Mouse (Mus musculus) macrophage (primary cell): ENCODE data around the gene Pik3r2. TPM values are rescaled to one million over a fixed set of nuclear protein-coding genes. Genes with fewer than 3 reads are reported as not detected.
A peak's percentile ranks its signal among the peaks of the same experiment; 100 is the strongest.

Experiments used
- H3K27ac ChIP-seq: fragments of 350-480 bp; formaldehyde crosslinking; 2 replicates; pipeline ENCODE4 v1.9.0; 2021
- H3K36me3 ChIP-seq: fragments of 350-480 bp; formaldehyde crosslinking; 2 replicates; pipeline ENCODE4 v1.9.0; 2021; ENCODE audit errors: inconsistent target
- H3K4me3 ChIP-seq: fragments of 350-480 bp; formaldehyde crosslinking; 2 replicates; pipeline ENCODE4 v1.9.0; 2021; ENCODE audit errors: inconsistent target
- H3K79me2 ChIP-seq: fragments of 350-480 bp; formaldehyde crosslinking; 2 replicates; pipeline ENCODE4 v1.9.0; 2021; ENCODE audit errors: inconsistent target
- WGBS: methylation state at CpG from one replicate; pipeline ENCODE4 v1.1.7; 2026; ENCODE audit warnings: inconsistent platforms; ENCODE audit not compliant: missing documents; 5-methylcytosine and 5-hydroxymethylcytosine counted together
- polyA plus RNA-seq: library from polyadenylated mRNA; stranded (reverse); fragments of 250-400 nt; gene quantifications from 3 replicates; pipeline ENCODE4 v1.2.4, GENCODE M21; 2018; ENCODE audit warnings: inconsistent platforms

Pik3r2 gene
- polyA plus RNA-seq, 1 experiment from 2014 or later = 23.3 TPM

DNA sequence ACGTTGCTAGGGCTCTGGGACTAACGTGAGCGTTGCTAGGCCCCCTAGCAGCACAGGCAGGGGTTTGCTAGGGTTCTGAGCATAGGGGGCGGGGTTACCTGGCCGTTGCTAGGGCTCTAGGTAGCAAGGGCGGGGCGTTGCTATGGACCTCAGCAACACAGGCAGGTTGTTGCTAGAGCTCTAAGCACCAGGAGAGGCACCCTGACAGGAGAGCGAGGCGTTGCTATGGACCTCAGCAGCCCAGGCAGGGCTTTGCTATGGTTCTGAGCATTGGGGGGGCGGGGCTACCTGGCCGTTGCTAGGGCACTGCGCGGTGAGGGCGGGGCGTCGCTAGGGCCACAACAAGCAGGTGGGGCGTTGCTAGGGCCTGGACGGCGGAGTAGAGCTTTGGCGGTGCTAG lies 16.2 kb upstream of the Pik3r2 start:
- WGBS = 4% methylated on average over 20 of the region's 20 CpGs
- Histone ChIP-seq H3K79me2 (peaks cover 54% of the 10 kb centered on the region), H3K27ac (no peak overlapping the region), H3K36me3 (peaks cover 23% of the 10 kb centered on the region), H3K4me3 (no peak overlapping the region; the same call in 1 of the 2 replicates)

DNA sequence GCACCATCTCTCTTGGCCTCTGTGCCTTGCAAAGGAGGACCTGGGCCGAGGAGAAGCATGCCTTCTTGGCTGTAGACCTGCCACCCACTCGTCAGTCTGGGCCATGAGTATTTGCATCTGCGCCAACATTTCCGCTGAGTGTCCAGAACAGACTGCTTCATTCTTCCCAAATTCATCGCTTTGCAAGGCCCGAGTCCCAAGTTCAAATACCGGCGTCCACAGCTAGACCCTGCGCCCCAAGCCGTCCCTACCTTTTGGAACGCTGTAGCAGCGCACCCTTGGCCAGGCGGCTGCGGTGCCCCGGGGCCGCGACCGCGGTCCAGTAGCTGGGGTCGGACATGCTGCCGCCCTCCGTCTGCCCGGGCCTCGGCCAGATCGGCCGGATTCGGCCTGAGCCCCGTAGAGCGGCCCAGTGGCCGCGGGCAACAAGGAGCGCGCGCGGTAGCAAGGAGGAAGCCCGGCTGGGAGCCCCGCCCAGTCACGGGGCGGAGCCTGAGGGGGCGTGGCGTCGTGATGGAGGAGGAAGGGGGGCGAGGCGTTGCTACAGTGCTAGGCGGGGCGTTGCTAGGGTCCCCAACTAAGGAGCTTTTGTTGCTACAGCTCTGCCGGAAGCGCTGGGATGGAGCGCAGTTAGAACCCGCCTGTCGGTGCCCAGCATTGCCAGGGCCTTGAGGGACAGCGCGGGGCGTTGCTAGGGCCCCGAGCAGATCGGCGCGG lies 15.6 kb upstream of the Pik3r2 start:
- Histone ChIP-seq H3K4me3 (peak overlapping the region; percentile 82), H3K27ac (peak overlapping the region; percentile 79), H3K79me2 (peaks cover 54% of the 10 kb centered on the region), H3K36me3 (peaks cover 28% of the 10 kb centered on the region)
- 2% methylated on average over 57 of the region's 58 CpGs for WGBS

GRCm38 (mm10) chr8:70791294-70791701 lies 14.8 kb upstream of the Pik3r2 start:
- WGBS = 0% methylated on average over 7 of the region's 7 CpGs
- Histone ChIP-seq H3K79me2 (peaks cover 54% of the 10 kb centered on the region), H3K36me3 (peaks cover 36% of the 10 kb centered on the region), H3K4me3 (peak overlapping the region; percentile 82), H3K27ac (peak overlapping the region; percentile 79)

DNA sequence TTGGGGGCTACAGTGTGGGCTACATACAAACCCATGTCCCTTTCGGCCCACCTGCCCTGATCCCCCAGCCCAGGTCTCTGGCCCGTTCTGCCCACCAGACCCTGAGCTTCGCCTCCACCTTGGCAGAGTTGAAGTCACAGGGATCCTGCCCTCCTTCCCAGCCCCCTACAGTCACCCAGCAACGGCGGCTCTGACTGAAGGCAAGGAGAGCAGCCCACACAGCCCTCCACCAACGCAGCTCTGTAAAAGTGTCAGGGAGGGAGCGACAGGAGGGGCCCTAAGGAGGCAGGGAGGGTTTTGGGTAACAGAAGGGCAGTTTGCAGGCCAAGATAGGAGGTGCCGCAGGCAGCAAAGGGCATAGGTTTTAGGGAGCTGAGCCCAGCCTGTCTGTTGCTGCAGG lies 14.3 kb upstream of the Pik3r2 start:
- Histone ChIP-seq H3K4me3 (peak overlapping the region; percentile 82), H3K36me3 (peaks cover 41% of the 10 kb centered on the region), H3K27ac (peak overlapping the region; percentile 79), H3K79me2 (peaks cover 51% of the 10 kb centered on the region)
- WGBS = 24% methylated on average over 7 of the region's 8 CpGs

GRCm38 (mm10) chr8:70789046-70789445 lies 12.5 kb upstream of the Pik3r2 start:
- Histone ChIP-seq H3K79me2 (peaks cover 36% of the 10 kb centered on the region), H3K27ac (no peak overlapping the region), H3K36me3 (peaks cover 59% of the 10 kb centered on the region), H3K4me3 (no peak overlapping the region)
- 98% methylated on average over 10 of the region's 10 CpGs for WGBS

DNA sequence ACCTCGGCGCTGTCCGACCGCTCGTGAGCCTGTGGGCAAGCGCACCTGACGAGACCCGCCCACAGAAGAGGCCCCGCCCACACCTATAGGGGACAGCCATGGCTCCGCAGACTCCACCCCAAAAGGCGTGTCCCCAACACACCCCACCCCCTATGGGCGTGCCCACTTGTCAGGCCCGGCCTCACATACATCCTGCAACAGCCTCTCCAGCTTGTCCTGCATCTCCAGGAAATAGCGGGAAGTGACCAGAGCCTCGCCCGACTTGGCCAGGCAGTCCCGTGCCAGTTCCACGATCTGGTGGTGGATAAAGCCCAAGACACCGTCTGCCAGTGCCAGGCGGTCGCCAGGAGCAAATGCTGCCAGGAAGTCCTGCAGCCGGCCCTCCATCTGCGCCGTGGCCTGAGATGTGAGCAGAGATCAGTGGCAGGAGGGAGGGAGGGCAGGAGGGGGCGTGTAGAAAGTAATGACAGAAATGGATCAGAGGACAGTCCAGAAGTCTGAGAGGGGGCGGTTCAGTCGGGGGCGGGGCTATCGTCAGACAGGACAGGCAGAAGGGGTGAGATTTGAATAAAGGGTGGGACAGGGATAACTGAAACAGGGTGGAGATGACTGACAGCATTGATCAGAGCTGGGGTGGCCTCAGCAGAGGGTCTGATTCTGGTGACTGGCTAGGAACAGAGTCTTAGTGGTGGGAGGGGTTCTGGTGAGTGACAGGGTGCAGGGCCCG lies 11.6 kb upstream of the Pik3r2 start:
- peaks cover 68% of the 10 kb centered on the region for H3K36me3 ChIP-seq
- no peak overlapping the region for H3K4me3 ChIP-seq
- no peak overlapping the region for H3K27ac ChIP-seq
- H3K79me2 ChIP-seq = peaks cover 34% of the 10 kb centered on the region
- WGBS = 94% methylated on average over 28 of the region's 30 CpGs

DNA sequence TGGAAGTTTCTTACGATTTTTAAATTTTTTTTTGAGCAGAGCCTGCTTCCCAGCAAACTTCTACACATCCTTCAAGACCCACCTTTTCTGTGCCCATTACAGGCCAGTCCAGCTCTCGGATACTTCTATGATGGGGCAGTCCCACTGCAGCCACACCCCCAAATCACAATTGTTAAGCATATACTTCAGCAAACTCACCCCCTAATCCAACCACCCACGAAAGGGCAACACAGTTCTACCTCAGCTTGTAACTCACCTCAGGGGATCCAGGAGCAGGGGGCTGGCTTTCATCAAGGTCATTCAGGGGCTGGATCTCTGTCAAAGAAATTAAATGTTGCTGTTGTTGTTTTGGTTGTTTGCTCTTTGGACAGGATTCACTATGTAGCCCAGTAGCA lies 10.5 kb upstream of the Pik3r2 start:
- Histone ChIP-seq H3K79me2 (peaks cover 34% of the 10 kb centered on the region), H3K27ac (no peak overlapping the region), H3K4me3 (no peak overlapping the region), H3K36me3 (peaks cover 73% of the 10 kb centered on the region)
- WGBS = 83% methylated on average over 3 of the region's 3 CpGs

DNA sequence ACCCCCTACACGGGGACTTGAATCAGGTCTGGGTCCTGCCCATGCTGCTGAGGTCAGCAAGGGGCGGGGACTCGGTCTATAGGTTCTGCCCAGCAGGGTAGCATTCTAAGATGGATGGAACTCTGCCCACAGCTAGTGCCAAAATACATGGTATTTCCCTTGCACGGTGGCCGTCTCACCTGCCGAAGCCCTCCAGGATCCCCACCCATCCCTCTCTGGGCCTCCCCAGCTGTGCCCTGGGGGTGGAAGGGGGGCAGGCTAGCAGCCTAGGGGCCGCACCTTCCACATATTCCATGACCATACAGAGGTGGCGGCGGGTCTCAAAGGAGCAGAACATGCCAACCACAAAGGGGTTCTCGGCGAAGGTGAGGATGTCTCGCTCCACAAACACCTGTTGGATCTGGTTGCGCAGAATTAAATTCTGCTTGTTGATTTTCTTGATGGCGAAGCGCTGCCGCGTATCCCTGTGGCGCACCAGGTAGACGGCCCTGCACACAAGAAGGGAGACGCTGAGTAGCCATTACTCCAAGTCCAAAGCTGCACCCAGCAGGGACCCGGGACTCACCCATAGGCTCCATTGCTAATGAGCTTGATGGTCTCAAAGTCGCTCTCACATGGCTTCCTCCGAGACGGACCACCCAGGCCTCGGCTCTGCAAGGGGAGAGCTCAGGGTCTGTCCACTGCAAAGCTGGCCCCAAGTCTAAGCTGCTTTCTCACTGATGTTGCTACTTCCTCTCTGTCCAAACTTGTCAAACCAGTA lies 10.0 kb upstream of the Pik3r2 start:
- H3K79me2 ChIP-seq = peaks cover 28% of the 10 kb centered on the region
- WGBS = 96% methylated on average over 25 of the region's 25 CpGs
- no peak overlapping the region for H3K27ac ChIP-seq
- no peak overlapping the region for H3K4me3 ChIP-seq
- peaks cover 78% of the 10 kb centered on the region for H3K36me3 ChIP-seq

- H3K27ac ChIP-seq = no peak overlapping the region
- H3K36me3 ChIP-seq = peaks cover 41% of the 10 kb centered on the region
- WGBS = 86% methylated on average over 11 of the region's 11 CpGs
- no peak overlapping the region for H3K4me3 ChIP-seq
- peaks cover 13% of the 10 kb centered on the region; the same call in 1 of the 2 replicates for H3K79me2 ChIP-seq
These were observed 3.6 kb upstream of the Pik3r2 start for GRCm38 (mm10) chr8:70780093-70780492.

DNA sequence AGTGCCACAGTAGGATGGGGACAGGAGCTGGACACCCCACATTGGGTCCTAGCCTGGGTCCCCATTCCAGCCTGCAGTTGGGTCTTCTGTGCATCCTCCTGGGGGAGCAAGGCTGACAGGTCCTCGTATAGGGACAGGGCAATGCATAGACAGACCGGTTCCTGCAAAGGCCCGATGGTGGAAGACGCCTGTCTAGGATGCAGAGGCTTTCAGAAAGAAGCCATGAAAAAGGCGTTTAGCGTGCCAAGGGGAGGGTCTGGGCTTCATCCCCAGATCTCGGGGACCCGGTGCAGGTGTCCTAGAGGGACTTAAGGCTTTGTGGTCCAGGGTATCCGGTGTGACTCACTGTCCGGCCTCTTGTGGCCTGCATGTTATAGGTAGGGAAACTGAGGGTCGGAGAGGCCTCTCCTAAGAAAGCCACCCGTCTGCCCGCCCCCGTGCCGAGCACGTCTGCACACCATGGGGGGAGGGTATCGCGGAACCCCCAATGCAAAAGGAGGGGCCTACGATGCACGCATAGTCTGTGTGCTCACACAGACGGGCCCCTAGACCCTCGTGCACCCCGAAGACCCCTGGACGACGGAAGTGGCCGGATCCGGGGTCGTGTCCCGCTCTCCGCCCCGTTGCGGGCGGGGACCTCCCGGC lies 540 bp downstream of the Pik3r2 start:
- Histone ChIP-seq H3K79me2 (peaks cover 13% of the 10 kb centered on the region; the same call in 1 of the 2 replicates), H3K27ac (no peak overlapping the region), H3K36me3 (peaks cover 10% of the 10 kb centered on the region; the same call in 1 of the 2 replicates), H3K4me3 (peak overlapping the region; percentile 54)
- WGBS = 6% methylated on average over 30 of the region's 34 CpGs

DNA sequence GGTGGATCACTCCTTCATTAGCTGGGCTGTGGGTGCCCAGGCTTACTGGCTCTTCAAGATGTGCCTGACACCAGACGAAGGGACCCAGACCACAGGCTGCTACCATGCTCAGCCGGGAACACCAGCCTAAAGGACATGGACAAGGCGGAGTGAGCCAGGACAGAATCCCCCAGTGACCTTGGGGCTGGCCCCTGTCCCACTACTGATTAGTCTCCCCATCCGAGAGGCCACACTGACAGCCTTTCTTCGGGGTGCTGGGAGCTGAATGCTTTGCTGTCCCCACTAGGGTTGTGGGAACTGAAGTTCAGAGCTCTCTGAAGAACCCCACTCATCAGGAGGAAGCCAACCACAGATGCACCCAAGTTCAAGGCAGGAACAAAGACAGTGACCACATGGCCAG lies 1.3 kb downstream of the Pik3r2 start:
- WGBS = 100% methylated on average over 5 of the region's 5 CpGs

DNA sequence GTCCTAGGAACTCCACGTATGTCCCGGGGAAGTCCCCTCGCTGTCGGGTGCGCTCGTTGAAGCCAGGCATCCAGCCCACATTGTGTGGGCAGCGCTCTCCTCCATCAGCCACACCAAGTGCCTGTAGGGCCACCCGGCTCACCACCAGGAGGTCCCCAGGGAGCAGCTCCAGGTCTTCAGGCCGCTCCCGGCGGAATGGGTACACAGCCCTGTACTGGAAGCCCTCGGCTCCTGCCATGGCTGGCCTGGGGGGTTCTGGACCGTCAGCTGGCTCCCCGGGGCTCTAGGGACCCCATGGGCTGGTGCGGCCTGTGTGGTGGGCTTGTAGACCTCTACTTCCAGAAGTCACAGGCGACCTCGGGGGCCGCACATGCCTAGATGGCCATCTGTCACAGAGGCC lies 1.8 kb downstream of the Pik3r2 start:
- Histone ChIP-seq H3K79me2 (peaks cover 13% of the 10 kb centered on the region; the same call in 1 of the 2 replicates), H3K4me3 (no peak overlapping the region), H3K27ac (no peak overlapping the region), H3K36me3 (peaks cover 9% of the 10 kb centered on the region; the same call in 1 of the 2 replicates)
- 98% methylated on average over 9 of the region's 18 CpGs for WGBS

More for the DNA sequence above, 1.3 kb downstream of the Pik3r2 start:
- H3K36me3 ChIP-seq = peaks cover 9% of the 10 kb centered on the region; the same call in 1 of the 2 replicates
- no peak overlapping the region for H3K27ac ChIP-seq
- H3K4me3 ChIP-seq = no peak overlapping the region
- H3K79me2 ChIP-seq = peaks cover 13% of the 10 kb centered on the region; the same call in 1 of the 2 replicates

DNA sequence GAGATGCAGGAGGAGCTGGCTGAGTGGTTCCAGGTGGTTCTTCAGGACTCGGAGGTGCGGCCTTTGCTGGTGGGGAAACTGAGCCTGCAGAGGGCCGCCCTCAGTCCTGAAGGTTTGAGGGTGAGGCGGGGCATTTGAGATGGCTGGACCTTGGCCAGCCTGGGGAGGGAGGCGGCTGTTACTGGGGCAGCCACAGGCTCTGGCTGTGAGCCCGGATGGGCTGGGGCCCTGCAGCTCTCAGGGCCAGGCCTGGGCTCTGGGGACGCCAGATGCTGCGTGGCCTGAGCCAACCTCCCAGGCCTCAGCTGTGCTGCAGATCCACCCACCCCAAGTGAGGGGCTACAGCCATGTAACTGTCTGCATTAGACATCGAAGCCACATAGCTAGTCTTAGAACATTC lies 2.7 kb downstream of the Pik3r2 start:
- H3K4me3 ChIP-seq = no peak overlapping the region
- H3K27ac ChIP-seq = no peak overlapping the region
- 76% methylated on average over 9 of the region's 9 CpGs for WGBS
- peaks cover 13% of the 10 kb centered on the region; the same call in 1 of the 2 replicates for H3K79me2 ChIP-seq
- H3K36me3 ChIP-seq = peaks cover 9% of the 10 kb centered on the region; the same call in 1 of the 2 replicates

DNA sequence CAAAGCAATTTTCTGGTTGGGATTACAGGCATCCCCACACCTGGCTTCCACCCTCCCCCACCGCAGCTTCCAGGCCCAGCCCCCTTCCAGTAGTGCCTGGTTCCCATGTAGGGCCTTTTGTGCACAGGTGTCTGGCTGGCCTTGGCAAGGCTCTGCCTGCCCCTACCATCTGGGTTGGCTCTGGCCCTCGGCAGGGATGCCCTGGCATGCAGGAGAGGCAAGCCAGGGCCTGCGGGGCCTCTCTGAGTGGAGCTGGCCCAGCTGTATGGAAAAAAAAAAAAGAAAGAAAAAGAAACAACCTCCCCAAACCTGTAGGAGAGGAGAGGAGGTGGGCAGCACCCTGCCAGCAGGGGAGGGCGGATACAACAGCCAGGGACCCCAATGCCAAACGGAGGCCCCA lies 3.1 kb downstream of the Pik3r2 start:
- 92% methylated on average over 4 of the region's 5 CpGs for WGBS
- Histone ChIP-seq H3K79me2 (peaks cover 10% of the 10 kb centered on the region; the same call in 1 of the 2 replicates), H3K36me3 (peaks cover 9% of the 10 kb centered on the region; the same call in 1 of the 2 replicates), H3K27ac (no peak overlapping the region), H3K4me3 (no peak overlapping the region)
